In the genomic region with DNA sequence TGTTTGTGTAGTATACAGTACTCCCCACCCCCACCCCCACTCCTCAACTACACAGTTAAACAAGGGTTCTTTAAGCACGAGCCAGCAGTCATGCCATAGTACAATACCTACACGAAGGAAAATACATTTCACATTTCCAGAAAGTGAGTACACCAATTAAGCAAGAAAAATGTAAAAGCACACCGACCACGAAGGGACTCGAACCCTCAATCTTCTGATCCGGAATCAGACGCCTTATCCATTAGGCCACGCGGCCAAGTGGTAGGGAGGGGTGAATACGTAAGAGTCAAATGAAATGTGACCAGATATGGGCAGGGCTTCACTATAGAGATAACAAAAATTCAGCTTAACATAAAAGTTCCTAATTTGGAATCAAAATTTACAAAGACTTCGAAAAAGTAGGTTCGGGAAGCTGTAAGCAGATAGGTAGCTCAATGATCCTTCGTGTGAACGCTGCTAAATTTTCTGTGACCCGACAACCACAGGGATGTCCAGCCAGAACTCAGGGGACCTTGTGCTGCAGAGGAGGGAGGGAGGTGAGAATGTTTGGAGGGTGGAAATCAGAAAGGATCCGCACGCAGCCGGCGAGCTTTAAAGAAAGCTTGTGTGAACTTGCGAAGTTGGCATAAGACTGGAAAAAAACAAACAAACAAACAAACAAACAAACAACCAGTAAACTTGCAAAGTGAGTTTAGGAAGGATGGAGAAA, we compare ENCODE assay signal across 7 mouse cellular contexts. TPM values are rescaled to one million over a fixed set of nuclear protein-coding genes. Genes with fewer than 3 reads are reported as not detected.
A peak's percentile ranks its signal among the peaks of the same experiment; 100 is the strongest.
DNase-seq lines count a peak whose midpoint lies in the region; ATAC-seq lines count a peak whose summit lies in the region.

No protein-coding gene starts in this region.

- no peaks in the 10 kb centered on the region for H3K4me1 ChIP-seq in hindbrain, embryonic 13.5 days (replicated peaks)

- H3K4me2 ChIP-seq in hindbrain, embryonic 13.5 days, result peak overlapping the region; percentile 53

- no peak overlapping the region for H3K9ac ChIP-seq in hindbrain, embryonic 13.5 days

- peaks cover 8% of the 10 kb centered on the region; the same call in 1 of the 2 replicates for H3K27me3 ChIP-seq in hindbrain, embryonic 13.5 days

- no peak overlapping the region for H3K27ac ChIP-seq in hindbrain, embryonic 13.5 days

- 1% methylated on average over 20 of the region's 20 CpGs for WGBS in hindbrain, embryonic 13.5 days

- peak overlapping the region; percentile 34 for H3K4me3 ChIP-seq in hindbrain, embryonic 13.5 days

- no peaks in the 10 kb centered on the region for H3K9me3 ChIP-seq in hindbrain, embryonic 13.5 days

- H3K36me3 ChIP-seq in hindbrain, embryonic 13.5 days, result no peaks in the 10 kb centered on the region

- ATAC-seq in frontal cortex, adult (ENCODE audit: low TSS enrichment), result peak; percentile 98
- ATAC-seq in hindbrain, embryonic 13.5 days (ENCODE audit: low FRiP score), result peak; percentile 76; the same call in 1 of the 2 replicates

- peak; percentile 51 for DNase-seq in adipocyte (ENCODE audit: low spot score)
- peak; percentile 77 for DNase-seq in cerebellum, adult 8-10 months
- DNase-seq in layer of hippocampus, postnatal 25 days (ENCODE audit: extremely low spot score in 1 of 2, low spot score in 1 of 2), result peak; percentile 86 to 94
- peak; percentile 63 for DNase-seq in lung, postnatal 14 days
- peak; percentile 75 for DNase-seq in right cerebral cortex, adult 18-20 months

RNA-seq across cellular contexts. Expression of a gene that starts 36.2 kb away (rescaled TPM):
- polyA plus RNA-seq in hindbrain, embryonic 13.5 days (2015; fragmentation: Nextera tagmentation; extraction: Ambion mirVana), result 82.6 and 82.9 TPM in 2 replicates
- 10 to 100 TPM; 37.8 to 42.2 TPM for total RNA-seq in layer of hippocampus, postnatal 25 days (2021)
